Mouse (Mus musculus): Measurements from ENCODE around the gene Prrg1. TPM values are rescaled to one million over a fixed set of nuclear protein-coding genes. Genes with fewer than 3 reads are reported as not detected.
"Not testable (repeated sequence)": the region's sequence is repeated elsewhere in the genome, so short reads cannot be mapped to it uniquely, and the experiment has no call there.

Gene Prrg1
- 1 to 10 TPM; 3.4 to 4.8 (median 4.2) TPM for total RNA-seq (2022)

DNA sequence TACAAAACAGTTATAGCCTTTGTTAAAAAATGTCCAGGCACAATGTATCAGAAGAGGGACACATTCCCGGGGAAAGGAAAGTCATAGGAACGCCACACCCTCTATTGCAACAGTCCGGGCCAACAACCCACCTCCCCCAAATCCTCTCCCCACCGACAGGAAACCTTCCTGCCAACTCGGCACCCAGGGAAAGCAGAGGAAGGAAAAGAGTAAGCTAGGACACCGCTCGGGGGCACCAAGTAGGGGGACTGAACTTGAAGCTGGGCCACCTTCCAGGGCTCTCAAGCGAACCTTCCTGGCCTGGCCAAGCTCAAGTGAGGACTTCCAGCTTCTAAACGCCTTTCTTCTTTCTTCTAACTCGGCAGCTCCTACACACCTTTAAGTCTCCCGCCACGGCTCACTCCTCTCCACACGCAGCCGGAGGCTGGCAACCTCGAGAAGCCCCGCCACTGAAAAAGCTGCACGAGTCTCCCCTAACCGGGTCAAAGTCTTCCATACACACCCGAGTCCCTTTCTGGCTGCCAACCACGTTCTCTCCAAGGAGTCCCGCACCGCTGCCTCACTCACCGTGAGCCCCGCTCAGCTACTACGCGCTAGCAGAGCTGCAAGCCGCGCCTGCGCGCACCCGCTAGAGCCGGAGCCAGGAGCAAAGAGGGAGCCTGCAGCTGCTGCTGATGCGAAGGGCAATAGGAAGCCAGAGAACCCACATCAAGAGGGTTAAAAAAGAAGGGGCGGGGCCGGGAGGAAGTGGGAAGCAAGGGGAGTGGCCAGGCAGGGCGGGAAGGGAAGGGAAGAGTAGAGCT is at the start of gene Prrg1:
Prrg1 (minus strand) TSS at position 695 of the 803 bp plus-strand sequence.
- peak; percentile 25 to 52 for DNase-seq (ENCODE audit: low spot score in 2 of 2)

DNA sequence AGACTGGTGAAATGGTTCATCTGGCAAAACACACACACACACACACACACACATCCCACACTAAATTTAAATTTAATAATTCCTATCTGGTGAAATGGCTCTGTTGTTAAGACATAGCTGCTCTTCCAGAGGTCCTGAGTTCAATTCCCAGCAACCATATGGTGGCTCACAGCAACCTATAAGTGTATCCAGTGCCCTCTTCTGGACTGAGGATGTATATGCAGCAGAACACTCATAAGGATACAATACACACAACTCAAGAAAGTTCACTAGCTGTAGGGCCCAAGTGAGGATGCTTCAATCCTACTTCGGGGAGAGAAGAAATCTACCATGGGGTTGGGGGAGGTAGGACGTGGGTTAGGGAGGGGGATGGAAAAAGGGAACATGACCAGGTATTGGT is 22.1 kb upstream of the Prrg1 start:
- DNase-seq (ENCODE audit: low spot score in 2 of 2) = no peak

DNA sequence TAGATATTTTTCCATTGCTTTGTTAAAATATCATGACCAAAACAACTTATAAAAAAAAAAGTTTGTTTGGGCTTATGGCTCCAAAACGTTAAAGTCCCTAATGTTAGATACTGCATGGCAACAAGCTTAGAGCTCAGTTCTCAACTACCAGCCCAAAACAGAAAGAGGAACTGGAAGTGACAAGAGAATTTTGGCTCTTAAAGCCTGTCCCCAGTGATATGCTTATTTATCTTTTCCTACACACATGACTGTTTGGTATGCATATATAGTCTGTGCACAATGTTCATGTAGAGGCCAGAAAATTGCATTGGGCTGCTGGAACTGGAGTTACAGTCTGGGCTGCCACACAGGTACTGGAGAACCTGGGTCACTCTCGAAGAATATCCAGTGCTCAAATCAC is 9.4 kb upstream of the Prrg1 start:
- DNase-seq (ENCODE audit: low spot score in 2 of 2) = no peak

DNA sequence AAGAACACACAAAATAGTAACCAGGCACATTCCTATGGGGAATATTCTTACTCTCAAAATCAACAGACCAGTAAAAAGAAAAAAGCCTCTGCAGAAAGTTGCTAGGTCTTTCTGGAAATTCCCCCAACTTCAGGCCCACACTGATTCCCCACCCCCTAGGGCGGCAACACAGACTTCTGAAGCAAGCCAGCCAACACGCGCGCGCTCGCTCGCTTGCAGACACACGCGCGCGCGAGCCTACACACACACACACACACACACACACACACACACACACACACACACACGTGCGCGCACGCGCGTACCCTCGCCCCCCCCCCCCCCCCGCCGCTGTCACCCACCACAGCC is 868 bp downstream of the Prrg1 start:
- DNase-seq (ENCODE audit: low spot score in 2 of 2) = peak in 1 of 2 experiments; percentile 1

DNA sequence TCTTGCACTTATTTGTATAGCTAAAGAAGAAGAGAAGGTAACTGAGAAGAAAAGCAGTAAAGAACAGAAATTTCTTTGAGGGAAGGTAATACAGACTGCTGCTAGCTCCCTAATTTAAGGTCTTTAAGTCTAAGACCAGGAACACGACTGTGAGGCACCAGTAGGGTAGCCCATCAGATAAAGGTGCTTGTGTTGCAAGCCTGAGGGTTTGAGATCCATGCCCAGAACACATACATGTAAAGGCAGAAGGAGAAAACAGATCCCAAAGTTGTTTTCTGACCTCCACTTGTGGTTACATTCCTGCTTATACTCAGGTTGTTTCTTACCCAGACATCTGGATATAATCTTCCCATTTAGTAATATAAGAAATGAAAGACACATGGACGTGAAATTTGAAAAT is 20.2 kb downstream of the Prrg1 start:
- no peak for DNase-seq (ENCODE audit: low spot score in 2 of 2)

DNA sequence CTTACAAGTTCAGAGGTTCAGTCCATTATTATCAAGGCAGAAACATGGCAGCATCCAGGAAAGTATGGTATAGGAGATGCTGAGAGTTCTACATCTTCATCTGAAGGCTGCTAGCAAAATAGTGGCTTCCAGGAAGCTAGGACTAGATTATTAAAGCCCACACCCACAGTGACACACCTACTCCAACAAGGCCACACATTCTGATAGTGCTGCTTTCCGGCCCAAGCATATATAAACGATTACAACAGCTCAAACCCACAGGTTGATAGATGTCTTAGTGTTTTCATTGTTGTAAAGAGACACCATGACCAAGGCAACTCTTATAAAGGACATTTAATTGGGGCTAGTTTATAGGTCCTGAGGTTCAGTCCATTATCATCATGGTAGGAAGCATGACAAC is 30.3 kb downstream of the Prrg1 start:
- DNase-seq (ENCODE audit: low spot score in 2 of 2) = no peak

DNA sequence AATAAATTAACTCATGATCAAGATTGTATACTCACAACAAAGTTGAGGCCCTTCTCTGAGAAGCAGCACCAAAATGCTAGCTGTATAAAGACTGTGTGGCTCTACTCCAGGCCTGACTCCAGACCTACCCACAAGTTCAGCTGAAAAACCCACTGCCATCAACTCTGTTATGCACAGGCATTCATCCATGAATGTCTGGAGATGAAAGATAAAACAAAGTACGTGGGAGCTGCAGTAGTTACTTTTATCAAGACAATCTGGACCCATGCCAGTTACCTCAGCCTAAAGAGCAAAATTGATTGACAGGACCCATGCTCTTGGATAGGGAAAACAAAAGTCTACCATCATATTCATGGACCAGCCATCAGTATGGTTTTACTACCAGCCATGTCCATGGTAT is 31.0 kb downstream of the Prrg1 start:
- no peak for DNase-seq (ENCODE audit: low spot score in 2 of 2)

DNA sequence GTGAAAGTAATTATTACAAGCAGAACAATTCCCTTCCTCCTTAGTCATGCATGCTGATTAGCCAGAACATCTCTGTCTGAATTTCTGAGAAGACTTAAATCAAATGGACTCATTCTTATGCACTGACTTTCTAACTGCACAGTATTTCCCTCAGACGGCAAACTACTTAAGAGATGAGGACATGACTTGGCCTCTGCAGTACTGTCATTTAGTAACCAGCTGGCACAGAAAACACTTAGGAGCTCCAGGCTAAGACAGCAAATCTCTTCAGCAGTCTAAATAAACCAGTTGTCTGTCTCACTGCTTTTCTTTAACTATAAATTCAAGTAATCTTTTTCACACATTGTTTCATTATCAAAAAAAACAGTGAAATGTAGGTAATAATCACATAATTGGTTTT is 36.0 kb downstream of the Prrg1 start:
- no peak for DNase-seq (ENCODE audit: low spot score in 2 of 2)

DNA sequence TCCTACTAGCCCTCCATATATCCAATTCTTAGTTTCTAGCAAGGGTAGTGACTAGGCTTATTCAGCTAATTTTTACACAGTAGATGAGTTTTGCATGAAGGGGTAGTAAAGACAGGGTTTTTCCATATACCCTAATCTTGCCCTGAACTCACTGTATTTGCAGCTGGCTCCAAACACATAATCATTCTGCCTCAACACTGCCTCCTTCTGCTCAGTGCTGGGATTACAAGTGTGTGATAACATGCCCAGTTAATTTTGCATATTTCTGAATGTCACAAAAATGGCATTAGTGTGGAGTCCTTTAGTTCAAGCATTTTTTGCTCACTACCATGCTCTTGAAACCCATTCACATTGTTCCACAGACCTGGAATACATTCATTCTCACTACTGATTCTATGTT is 44.0 kb downstream of the Prrg1 start:
- no peak for DNase-seq (ENCODE audit: low spot score in 2 of 2)

DNA sequence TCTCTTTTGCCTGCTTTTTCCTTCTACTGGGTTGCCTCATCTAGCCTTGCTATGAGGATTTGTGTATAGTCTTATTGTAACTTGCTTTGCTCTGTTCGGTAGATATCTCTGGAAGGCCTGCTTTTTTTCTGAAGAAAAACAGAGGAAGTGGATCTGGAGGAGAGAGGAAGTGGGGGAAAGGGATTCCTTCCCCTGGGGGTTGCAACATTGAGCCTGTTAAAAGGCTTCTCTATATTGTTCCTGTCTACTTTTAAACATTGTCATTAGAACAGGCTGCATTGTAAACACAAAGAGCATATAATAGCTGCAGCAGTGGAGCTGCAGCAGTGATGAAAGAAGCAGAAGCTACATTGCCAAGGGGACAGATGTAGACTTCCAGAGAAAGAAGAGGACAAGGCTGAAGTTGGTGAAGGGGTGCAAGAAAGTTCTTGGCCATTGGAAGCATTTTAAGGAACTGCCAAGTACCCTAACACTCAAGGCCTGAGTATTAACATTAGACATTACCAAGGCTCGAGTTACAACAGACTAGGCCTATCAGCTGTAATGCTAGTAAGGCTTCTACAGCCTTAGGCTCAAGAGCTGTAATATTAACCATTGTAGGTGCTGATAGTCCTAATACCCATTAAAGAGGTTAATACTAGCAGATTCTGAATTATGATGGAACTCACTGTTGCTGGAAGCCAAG is 44.9 kb downstream of the Prrg1 start:
- DNase-seq (ENCODE audit: low spot score in 2 of 2) = no peak

DNA sequence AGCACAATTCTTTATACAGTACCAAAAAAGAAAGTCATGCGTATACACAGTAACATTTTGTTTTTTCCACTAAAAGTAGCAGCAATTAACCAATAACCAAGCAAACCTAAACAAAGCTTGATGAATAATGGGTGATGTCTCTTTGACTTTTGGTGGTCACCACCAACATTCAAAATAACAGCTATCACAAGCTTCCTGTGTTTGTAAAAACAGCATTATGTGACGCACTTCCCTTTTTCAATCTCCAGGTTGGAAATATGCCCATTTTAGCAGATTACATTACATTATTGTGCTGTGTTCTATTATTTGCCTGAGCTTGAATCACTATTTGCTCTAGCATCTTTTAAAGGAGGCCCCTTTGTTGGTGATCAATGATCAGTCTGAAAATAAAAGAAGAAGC is 65.4 kb downstream of the Prrg1 start:
- DNase-seq (ENCODE audit: low spot score in 2 of 2) = no peak

DNA sequence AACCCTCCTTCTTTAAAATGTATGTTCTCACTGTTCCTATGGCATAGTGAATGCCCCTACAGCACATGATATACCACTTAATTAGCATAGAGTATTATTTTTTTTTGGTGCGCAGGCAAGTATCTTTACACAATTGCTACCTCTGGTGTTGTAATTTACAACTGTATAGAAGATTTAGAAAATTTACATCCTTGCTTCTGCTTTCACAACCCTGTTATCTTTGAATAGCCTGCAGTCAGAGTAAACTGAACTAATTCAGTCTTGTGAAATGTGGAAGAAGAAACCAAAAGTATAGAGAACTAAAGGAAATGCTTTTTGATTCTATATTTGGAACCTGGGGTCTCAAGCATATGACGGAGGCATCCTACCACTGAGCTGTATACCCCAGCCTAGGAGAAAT is 100.7 kb downstream of the Prrg1 start:
- no peak for DNase-seq (ENCODE audit: low spot score in 2 of 2)

DNA sequence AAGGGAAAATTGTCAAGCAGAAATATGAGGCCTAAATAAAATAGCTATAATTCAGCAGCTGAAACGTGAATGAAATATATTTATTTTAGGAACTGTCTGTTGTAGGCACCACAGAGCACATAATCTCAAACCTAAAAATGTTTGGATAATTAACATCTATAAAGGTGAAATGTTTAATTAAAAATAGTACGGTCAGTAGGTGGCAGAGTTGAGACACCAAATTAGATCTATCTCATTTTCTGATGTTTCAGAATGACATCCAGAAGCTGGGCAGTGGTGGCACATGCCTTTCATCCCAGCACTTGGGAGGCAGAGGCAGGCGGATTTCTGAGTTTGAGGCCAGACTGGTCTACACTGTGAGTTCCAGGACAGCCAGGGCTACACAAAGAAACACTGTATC is 104.0 kb downstream of the Prrg1 start:
- no peak for DNase-seq (ENCODE audit: low spot score in 2 of 2)

DNA sequence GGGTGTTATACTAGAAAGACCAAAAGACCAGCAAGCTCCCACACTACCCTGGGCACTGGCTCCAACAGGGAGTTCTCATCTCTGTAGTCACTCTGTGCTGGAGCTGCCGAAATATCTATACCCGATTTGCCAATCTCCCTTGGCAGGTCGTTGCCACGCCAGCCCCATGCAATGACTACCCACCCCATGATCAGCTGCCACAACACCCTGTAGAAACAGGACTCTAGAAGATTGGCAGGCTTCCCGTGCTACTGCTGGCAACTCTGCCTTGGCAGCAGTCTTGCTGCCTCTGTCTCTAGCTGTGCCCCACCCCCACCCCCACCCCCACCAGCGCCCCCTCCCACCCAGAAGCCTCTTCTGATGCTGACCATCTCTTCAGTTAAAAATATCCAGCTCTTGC is 149.3 kb downstream of the Prrg1 start:
- DNase-seq (ENCODE audit: low spot score in 2 of 2) = peak in 1 of 2 experiments; percentile 4

DNA sequence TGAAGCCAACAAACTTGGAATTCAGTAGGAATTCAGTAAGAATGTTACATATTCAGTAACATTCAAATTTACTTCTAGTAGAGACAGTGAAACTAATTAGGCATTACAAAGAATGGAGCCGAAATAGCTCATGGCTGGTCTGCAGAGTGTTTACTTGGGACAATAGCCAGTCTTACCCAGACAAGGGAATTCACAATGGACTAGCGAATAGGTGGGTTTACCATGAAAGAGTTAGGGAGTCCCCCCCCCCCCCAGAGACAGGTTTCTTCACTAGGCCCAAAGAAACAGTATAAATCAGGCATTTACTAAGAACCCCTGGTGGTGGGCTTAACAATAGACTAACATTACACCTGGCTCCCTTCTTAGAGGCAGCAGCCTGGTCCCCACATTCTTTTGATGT is 180.3 kb downstream of the Prrg1 start:
- DNase-seq (ENCODE audit: low spot score in 2 of 2) = not testable (repeated sequence)

Other genes starting within 250 kb of the Prrg1 start
- not detected for gene 4930480E11Rik, start 214.3 kb downstream of the Prrg1 start, total RNA-seq (2022)
- not detected for gene Fam47c, start 153.9 kb upstream of the Prrg1 start, total RNA-seq (2022)